Mouse (Mus musculus): ENCODE data around the gene Creb3l4.

DNA sequence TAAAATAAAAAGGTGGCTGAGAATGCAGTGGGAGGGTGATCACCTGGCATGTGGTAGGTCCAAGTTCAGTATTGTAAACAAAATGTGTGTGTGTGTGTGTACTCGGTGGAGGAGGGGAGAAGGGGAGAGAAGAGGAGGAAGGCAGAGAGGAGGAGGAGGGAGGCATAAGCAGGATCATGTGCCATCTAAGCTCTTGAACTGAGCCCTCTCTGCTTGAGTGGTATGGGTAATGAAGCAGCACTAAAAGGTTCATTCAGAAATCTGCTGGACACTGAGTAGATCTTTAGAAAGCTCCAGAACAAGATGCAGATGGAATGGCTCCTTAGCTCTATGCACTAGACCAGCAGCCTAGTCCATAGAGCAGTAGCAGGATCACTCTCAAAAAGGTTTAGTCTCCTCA, 40.4 kb downstream of the Creb3l4 start:
- no peak for TF ChIP-seq POLR2A (IDR thresholded peaks at IDR 0.05; ENCODE audit: insufficient read depth, low read depth, low read length)
- no peak for TF ChIP-seq CTCF (IDR thresholded peaks at IDR 0.05)

All from heart, adult 2 months (tissue).